Mouse (Mus musculus) forebrain, embryonic 13.5 days (tissue): ENCODE data around the gene Fbxl18. TPM values are rescaled to one million over a fixed set of nuclear protein-coding genes. Genes with fewer than 3 reads are reported as not detected.

Experiments used
- ATAC-seq: fragments of 200-750 bp; cut with Nextera tagmentation; 2 replicates; pipeline ENCODE4 v1.8.0; 2017
- H3K27ac ChIP-seq: fragments of 300-500 bp; sonication (generic); 2 replicates; pipeline ENCODE4 v1.5.1; 2015; ENCODE audit warnings: inconsistent platforms, mild to moderate bottlenecking, moderate library complexity
- H3K27me3 ChIP-seq: fragments of 300-500 bp; sonication (generic); 2 replicates; pipeline ENCODE4 v1.6.1; 2015; ENCODE audit warnings: mild to moderate bottlenecking, inconsistent platforms
- H3K36me3 ChIP-seq: fragments of 300-500 bp; sonication (generic); 2 replicates; pipeline ENCODE4 v1.6.1; 2015; ENCODE audit warnings: mild to moderate bottlenecking, inconsistent platforms; ENCODE audit not compliant: poor library complexity, severe bottlenecking
- H3K4me1 ChIP-seq: fragments of 300-500 bp; sonication (generic); 2 replicates; pipeline ENCODE4 v1.6.1; 2015; ENCODE audit warnings: inconsistent platforms
- H3K4me2 ChIP-seq: fragments of 300-500 bp; sonication (generic); 2 replicates; pipeline ENCODE4 v1.6.1; 2015; ENCODE audit warnings: inconsistent platforms, mild to moderate bottlenecking, moderate library complexity
- H3K4me3 ChIP-seq: fragments of 300-500 bp; sonication (generic); 2 replicates; pipeline ENCODE4 v1.5.1; 2015; ENCODE audit warnings: mild to moderate bottlenecking, inconsistent platforms
- H3K9ac ChIP-seq: fragments of 300-500 bp; sonication (generic); 2 replicates; pipeline ENCODE4 v1.6.1; 2015; ENCODE audit warnings: mild to moderate bottlenecking, inconsistent platforms
- H3K9me3 ChIP-seq: fragments of 300-500 bp; sonication (generic); replicated peaks from 2 replicates; pipeline ENCODE4 v1.6.1; 2016; ENCODE audit warnings: inconsistent platforms
- WGBS: fragments of 180-500 bp; shearing (Covaris S2); methylation state at CpG from one replicate; pipeline ENCODE4 v1.1.7; 2015; 5-methylcytosine and 5-hydroxymethylcytosine counted together
- polyA plus RNA-seq: library from polyadenylated mRNA; unstranded; fragments of >200 nt; fragmentation: Nextera tagmentation; extraction: Ambion mirVana; gene quantifications from 2 replicates; pipeline ENCODE4 v1.2.1, GENCODE M21; 2015

Gene Fbxl18
- polyA plus RNA-seq, 1 experiment from 2014 or later: 30.7 TPM

DNA sequence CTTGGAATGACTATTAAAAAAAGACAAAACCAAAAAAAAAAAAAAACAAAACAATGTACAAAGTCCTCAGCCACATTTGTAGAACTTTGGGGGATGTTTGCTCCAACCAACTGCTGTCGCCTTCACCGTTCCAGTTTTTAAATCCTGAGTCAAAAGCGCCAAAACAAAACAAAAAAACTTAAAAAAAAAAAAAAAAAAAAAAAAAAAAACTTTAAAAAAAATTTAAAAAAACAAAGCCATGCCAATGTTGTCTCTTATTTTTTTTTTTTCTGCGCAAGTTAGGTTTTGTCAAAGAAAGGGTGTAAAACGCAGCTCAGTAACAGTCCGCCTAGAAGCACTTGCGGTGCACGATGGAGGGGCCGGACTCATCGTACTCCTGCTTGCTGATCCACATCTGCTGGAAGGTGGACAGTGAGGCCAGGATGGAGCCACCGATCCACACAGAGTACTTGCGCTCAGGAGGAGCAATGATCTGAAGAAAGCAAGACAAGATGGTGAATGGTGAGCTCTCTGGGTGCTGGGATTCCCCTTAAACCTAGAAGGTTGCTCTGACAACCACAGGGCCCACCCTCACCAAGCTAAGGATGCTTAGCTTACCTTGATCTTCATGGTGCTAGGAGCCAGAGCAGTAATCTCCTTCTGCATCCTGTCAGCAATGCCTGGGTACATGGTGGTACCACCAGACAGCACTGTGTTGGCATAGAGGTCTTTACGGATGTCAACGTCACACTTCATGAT is 8.4 kb upstream of the Fbxl18 start:
- 85% methylated on average over 14 of the region's 14 CpGs for WGBS
- H3K4me3 ChIP-seq: peak overlapping the region; percentile 100
- ATAC-seq: no peak
- peaks cover 47% of the 10 kb centered on the region for H3K4me1 ChIP-seq
- H3K4me2 ChIP-seq: peak overlapping the region; percentile 87
- peaks cover 65% of the 10 kb centered on the region for H3K36me3 ChIP-seq
- H3K9me3 ChIP-seq: no peaks in the 10 kb centered on the region
- no peaks in the 10 kb centered on the region for H3K27me3 ChIP-seq
- peak overlapping the region; percentile 100 for H3K27ac ChIP-seq
- H3K9ac ChIP-seq: peak overlapping the region; percentile 100

DNA sequence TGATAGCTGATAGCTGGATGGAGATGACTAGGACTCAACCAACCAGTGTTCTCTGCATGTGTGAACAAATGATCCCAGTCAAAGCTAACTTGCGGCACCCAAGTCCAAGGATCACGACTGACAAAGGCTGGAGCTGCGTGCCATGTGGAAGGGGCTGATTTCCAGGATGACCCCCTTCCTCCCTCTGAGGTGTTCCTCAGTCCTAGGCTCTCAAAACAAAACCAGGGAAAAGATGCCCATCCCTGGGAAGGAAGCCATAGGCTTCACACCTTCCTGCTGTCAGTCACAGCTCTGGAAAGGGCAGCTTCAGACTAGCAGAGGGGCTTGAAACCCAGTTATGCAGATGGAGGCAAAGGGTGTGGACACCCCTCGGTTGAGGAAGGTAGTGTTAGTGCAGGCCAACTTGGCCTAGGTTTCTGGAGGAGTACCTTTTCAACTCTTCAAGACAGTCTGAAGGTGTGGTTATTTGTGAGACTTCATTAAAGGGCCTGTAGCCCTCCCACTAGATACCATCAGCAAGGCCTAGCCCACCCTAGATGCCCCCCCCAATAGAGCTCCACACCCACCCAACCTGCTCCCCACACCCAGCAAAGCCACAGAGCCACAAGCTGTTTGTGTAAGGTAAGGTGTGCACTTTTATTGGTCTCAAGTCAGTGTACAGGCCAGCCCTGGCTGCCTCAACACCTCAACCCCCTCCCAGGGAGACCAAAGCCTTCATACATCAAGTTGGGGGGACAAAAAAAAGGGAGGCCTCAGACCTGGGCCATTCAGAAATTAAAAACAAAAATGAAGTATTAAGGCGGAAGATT is 7.5 kb upstream of the Fbxl18 start:
- WGBS: 66% methylated on average over 5 of the region's 5 CpGs
- Histone ChIP-seq H3K27ac (peak overlapping the region; percentile 73), H3K9me3 (no peaks in the 10 kb centered on the region), H3K36me3 (peaks cover 65% of the 10 kb centered on the region), H3K9ac (peak overlapping the region; percentile 18), H3K27me3 (no peaks in the 10 kb centered on the region), H3K4me3 (peak overlapping the region; percentile 12), H3K4me1 (peaks cover 38% of the 10 kb centered on the region), H3K4me2 (peak overlapping the region; percentile 37)
- no peak for ATAC-seq

GRCm38 (mm10) chr5:142901846-142902505 is 6.8 kb upstream of the Fbxl18 start:
- ATAC-seq: no peak
- H3K4me1 ChIP-seq: peaks cover 30% of the 10 kb centered on the region
- WGBS: 72% methylated on average over 4 of the region's 4 CpGs
- no peaks in the 10 kb centered on the region for H3K9me3 ChIP-seq
- H3K4me2 ChIP-seq: peak overlapping the region; percentile 37; the same call in 1 of the 2 replicates
- H3K9ac ChIP-seq: no peak overlapping the region
- peaks cover 65% of the 10 kb centered on the region for H3K36me3 ChIP-seq
- H3K27me3 ChIP-seq: no peaks in the 10 kb centered on the region
- H3K27ac ChIP-seq: peak overlapping the region; percentile 73
- H3K4me3 ChIP-seq: no peak overlapping the region

GRCm38 (mm10) chr5:142901355-142901802 is 6.2 kb upstream of the Fbxl18 start:
- WGBS: 87% methylated on average over 7 of the region's 7 CpGs
- H3K9ac ChIP-seq: no peak overlapping the region
- H3K4me1 ChIP-seq: peaks cover 29% of the 10 kb centered on the region
- H3K4me3 ChIP-seq: no peak overlapping the region
- H3K9me3 ChIP-seq: no peaks in the 10 kb centered on the region
- H3K4me2 ChIP-seq: no peak overlapping the region
- H3K36me3 ChIP-seq: peaks cover 65% of the 10 kb centered on the region
- no peak for ATAC-seq
- H3K27ac ChIP-seq: peak overlapping the region; percentile 73; the same call in 1 of the 2 replicates
- H3K27me3 ChIP-seq: no peaks in the 10 kb centered on the region

DNA sequence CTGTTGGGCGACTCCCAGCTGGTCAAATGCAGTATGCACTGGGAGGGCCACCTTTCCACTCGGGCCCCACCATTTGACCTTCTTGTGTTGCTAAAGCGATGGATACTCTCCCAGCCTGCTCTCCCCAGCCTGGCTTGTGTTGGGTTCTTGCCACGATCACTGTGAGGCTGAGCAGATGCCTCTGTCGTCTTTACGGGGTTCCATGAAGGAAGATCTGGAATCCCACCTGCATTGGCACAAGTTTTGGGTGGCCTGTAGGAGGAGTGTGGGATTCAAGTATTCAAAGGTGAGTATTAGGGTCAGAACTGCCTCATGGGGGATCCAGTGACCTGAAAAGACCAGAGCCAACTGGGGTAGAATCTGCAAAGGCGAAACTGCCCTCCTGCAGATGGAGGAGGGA is 5.4 kb upstream of the Fbxl18 start:
- Histone ChIP-seq H3K9me3 (no peaks in the 10 kb centered on the region), H3K4me3 (no peak overlapping the region), H3K4me1 (peaks cover 36% of the 10 kb centered on the region), H3K27me3 (no peaks in the 10 kb centered on the region), H3K27ac (peak overlapping the region; percentile 27), H3K9ac (no peak overlapping the region), H3K4me2 (no peak overlapping the region), H3K36me3 (peaks cover 65% of the 10 kb centered on the region)
- no peak for ATAC-seq
- WGBS: 88% methylated on average over 7 of the region's 7 CpGs

DNA sequence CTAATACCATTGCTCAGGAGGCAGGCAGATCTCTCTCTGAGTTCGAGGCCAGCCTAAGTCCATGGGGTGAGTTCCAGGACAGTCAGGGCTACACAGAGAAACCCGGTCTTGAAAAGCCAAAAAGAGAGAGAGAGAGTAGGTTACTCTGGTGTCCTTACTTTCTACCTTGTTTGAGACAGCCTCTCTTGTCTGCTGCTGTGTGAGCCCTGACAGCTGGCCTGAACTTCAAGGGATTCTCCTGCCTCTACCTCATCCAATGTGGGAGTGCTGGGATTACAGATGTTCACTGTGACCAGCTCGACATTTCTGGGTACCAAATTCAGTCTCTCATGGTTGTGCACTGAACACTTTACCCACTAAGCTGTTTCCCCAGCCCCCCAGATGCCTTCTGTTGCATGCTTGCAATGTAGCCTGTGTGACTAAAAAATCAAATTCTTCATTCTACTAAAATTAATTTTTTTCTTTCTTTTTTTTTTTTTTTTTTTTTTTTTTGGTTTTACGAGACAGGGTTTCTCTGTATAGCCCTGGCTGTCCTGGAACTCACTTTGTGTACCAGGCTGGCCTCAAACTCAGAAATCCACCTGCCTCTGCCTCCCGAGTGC is 4.8 kb upstream of the Fbxl18 start:
- Histone ChIP-seq H3K4me1 (peaks cover 39% of the 10 kb centered on the region), H3K27me3 (no peaks in the 10 kb centered on the region), H3K36me3 (peaks cover 59% of the 10 kb centered on the region), H3K4me3 (no peak overlapping the region), H3K9me3 (no peaks in the 10 kb centered on the region), H3K9ac (no peak overlapping the region; the same call in 1 of the 2 replicates), H3K4me2 (no peak overlapping the region), H3K27ac (no peak overlapping the region)
- WGBS: 87% methylated on average over 5 of the region's 5 CpGs
- no peak for ATAC-seq

DNA sequence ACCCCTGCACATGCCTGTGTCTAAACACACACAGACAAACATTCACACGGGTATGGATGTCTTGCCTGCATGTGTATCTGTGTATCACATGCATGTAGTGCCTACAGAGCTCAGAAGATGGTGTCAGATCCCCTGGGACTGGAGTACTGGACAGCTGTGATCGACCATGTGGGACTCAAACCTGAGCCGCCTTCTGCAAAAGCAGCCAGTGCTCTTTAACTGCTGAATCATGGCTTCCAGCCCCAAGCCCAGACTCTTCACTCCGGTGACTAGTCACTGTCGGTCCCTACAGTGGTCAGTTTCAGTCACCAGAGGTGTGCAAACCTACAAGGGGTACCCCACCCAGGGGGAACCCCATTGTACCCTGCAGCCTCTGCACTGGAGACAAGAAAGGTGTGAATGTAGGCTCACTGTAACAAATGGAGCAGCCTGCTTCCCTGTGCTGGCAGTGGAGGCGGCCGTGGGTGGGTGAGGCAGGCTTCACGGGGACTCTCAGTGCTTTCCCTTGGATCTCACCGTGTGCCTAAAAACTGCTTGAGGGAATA is 3.9 kb upstream of the Fbxl18 start:
- no peak overlapping the region for H3K4me2 ChIP-seq
- H3K27me3 ChIP-seq: no peaks in the 10 kb centered on the region
- H3K27ac ChIP-seq: no peak overlapping the region
- H3K9ac ChIP-seq: no peak overlapping the region
- no peak overlapping the region for H3K4me3 ChIP-seq
- H3K9me3 ChIP-seq: no peaks in the 10 kb centered on the region
- no peak for ATAC-seq
- peaks cover 50% of the 10 kb centered on the region for H3K36me3 ChIP-seq
- WGBS: 89% methylated on average over 9 of the region's 9 CpGs
- peaks cover 37% of the 10 kb centered on the region for H3K4me1 ChIP-seq

DNA sequence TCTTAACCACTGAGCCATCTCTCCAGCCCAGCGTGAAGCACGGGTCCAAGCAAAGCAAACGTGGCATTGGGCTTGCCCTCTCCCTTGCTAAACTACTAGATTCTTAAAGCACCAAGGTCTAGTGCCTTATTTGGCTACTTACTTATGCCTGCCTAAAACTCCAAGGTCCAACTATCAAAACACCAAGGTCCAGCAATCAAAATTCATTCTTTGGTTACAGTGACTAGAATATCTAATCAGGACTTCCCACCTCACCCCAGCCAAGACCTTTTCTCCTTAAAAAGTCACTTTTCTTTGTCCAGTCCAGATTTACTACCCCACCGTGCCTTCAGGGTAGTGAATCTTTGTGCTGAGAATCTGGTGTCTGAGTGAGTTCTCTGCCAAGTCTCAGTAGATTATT is 3.1 kb upstream of the Fbxl18 start:
- Histone ChIP-seq H3K9me3 (no peaks in the 10 kb centered on the region), H3K4me1 (peaks cover 38% of the 10 kb centered on the region), H3K4me3 (no peak overlapping the region), H3K4me2 (no peak overlapping the region), H3K27ac (no peak overlapping the region), H3K9ac (no peak overlapping the region), H3K36me3 (peaks cover 43% of the 10 kb centered on the region), H3K27me3 (no peaks in the 10 kb centered on the region)
- 89% methylated on average over 4 of the region's 4 CpGs for WGBS
- no peak for ATAC-seq

DNA sequence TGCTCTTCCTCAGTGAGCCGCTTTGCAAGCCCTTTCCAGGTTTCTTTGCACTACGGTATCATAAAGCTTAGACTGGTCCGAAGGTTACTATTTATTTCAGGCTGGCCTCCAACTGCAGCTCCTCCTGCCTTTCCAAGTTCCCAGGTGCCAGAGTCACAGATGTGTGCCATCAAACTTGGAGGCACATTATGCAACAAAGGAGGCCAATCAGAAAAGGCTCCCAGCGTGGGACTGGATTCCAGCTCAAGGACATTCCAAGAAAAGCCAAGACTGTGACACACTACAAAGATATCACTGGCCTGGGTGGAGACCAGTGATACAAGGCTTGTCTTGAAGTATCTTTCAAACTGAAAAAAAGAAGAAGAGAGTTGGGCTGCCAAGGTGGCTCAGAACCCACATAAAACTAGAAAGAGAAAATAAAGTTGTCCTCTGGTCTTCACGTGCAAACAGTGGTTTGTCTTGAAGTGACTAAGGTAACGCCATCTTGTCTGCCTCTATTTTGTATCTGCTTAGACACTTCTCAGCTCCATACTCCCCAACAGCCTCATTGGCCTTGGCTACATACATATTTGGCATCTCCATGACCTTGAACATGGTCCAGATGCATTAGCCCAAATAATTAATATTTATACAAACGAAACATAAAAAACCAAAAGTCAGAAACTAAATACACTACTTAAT is 2.5 kb upstream of the Fbxl18 start:
- ATAC-seq: no peak

DNA sequence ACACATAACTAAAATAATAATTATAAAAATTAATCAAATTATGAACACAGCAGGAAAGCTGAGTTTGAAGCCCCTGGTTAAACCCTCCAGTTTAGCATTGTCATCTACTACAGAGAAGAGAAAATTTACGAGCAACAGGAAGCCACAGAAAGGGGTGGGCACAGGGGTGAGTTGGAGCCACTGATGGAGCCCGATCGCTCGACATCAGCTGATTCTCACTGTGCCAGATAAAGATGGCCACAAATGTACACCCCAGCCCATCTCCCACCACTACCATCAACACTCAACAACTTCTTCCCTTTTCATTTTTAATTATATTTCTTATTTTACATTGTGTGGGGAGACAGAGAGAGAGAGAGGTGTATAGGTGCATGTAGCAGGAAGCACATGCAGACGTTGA is 1.5 kb upstream of the Fbxl18 start:
- Histone ChIP-seq H3K27ac (no peak overlapping the region), H3K27me3 (no peaks in the 10 kb centered on the region), H3K9ac (no peak overlapping the region), H3K4me3 (no peak overlapping the region), H3K4me1 (peaks cover 25% of the 10 kb centered on the region), H3K9me3 (no peaks in the 10 kb centered on the region), H3K36me3 (peaks cover 27% of the 10 kb centered on the region), H3K4me2 (no peak overlapping the region)
- whole genome bisulfite sequencing: 86% methylated on average over 5 of the region's 5 CpGs
- no peak for ATAC-seq

More for the DNA sequence above, 2.5 kb upstream of the Fbxl18 start:
- no peak overlapping the region for H3K9ac ChIP-seq
- H3K4me1 ChIP-seq: peaks cover 32% of the 10 kb centered on the region
- H3K36me3 ChIP-seq: peaks cover 37% of the 10 kb centered on the region
- no peaks in the 10 kb centered on the region for H3K27me3 ChIP-seq
- H3K4me2 ChIP-seq: no peak overlapping the region
- H3K27ac ChIP-seq: no peak overlapping the region
- H3K9me3 ChIP-seq: no peaks in the 10 kb centered on the region
- H3K4me3 ChIP-seq: no peak overlapping the region
- 95% methylated on average over 7 of the region's 7 CpGs for WGBS

DNA sequence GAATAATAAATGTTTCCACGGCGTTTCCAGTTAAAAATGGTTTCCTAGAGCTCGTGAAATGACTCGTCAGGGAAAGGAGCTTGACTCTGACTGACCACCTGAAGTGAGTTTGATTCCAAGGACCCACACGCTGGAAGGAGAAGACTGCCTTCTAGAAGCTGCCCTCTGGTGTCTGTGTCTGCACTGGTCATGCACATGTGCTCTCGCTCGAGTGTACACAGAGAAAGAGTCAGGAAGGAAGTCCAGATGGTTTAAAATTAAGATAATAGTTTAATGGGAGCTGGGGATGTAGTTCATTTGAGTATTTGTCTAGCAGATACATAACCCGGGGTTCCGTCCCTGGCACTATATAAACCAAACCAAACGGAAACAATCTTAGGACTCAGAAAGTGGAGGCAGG is 971 bp upstream of the Fbxl18 start:
- no peaks in the 10 kb centered on the region for H3K27me3 ChIP-seq
- H3K4me2 ChIP-seq: peak overlapping the region; percentile 77; the same call in 1 of the 2 replicates
- peaks cover 22% of the 10 kb centered on the region for H3K36me3 ChIP-seq
- H3K27ac ChIP-seq: no peak overlapping the region
- ATAC-seq: no peak
- peaks cover 25% of the 10 kb centered on the region for H3K4me1 ChIP-seq
- no peak overlapping the region for H3K9ac ChIP-seq
- no peaks in the 10 kb centered on the region for H3K9me3 ChIP-seq
- WGBS: 87% methylated on average over 10 of the region's 10 CpGs
- no peak overlapping the region for H3K4me3 ChIP-seq
